Mouse (Mus musculus): ENCODE data around the gene Kcnh4. TPM values are rescaled to one million over a fixed set of nuclear protein-coding genes. Genes with fewer than 3 reads are reported as not detected.
"Not testable (repeated sequence)": the region's sequence is repeated elsewhere in the genome, so short reads cannot be mapped to it uniquely, and the experiment has no call there.

Kcnh4 gene
- polyA plus RNA-seq, 1 experiment from 2014 or later, result 0.12 TPM

DNA sequence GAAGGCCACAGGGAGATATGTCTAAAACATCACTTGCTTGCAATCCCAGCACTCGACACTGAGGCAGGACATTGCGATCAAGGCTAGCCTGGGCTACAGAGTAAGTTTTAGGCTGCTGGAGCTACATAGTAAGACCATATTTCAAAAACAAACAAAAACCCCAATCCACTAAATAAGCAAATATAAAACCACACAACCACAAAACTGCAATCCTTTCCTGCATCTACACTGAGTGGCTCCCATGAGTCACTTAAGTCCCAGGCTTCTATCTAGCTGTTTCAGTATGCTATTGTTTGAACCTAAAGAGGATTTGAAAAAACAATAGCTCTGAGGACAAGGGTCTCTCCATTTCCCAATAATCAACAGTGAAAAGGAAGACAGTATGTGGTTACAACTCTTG, 35.6 kb upstream of the Kcnh4 start:
- no peak for ATAC-seq
- 92% methylated on average over 2 of the region's 2 CpGs for WGBS
- H3K9me3 ChIP-seq (ENCODE audit: control insufficient read depth), result no peaks in the 10 kb centered on the region
- H3K4me3 ChIP-seq (ENCODE audit: low read depth, low read length), result no peak overlapping the region
- H3K4me1 ChIP-seq (replicated peaks; ENCODE audit: control insufficient read depth, insufficient read depth, low read length), result no peaks in the 10 kb centered on the region
- peaks cover 41% of the 10 kb centered on the region for H3K36me3 ChIP-seq (ENCODE audit: control insufficient read depth, insufficient read depth)
- no peaks in the 10 kb centered on the region for H3K27me3 ChIP-seq (replicated peaks; ENCODE audit: control insufficient read depth, insufficient read depth, low read length)
- no peak for TF ChIP-seq CTCF (IDR thresholded peaks at IDR 0.05; ENCODE audit: low read depth)
- no peak overlapping the region for H3K9ac ChIP-seq (ENCODE audit: low read depth, low read length)
- H3K4me2 ChIP-seq (replicated peaks; ENCODE audit: low read depth), result no peak overlapping the region
- no peak overlapping the region for H3K27ac ChIP-seq (ENCODE audit: low read depth, low read length)

DNA sequence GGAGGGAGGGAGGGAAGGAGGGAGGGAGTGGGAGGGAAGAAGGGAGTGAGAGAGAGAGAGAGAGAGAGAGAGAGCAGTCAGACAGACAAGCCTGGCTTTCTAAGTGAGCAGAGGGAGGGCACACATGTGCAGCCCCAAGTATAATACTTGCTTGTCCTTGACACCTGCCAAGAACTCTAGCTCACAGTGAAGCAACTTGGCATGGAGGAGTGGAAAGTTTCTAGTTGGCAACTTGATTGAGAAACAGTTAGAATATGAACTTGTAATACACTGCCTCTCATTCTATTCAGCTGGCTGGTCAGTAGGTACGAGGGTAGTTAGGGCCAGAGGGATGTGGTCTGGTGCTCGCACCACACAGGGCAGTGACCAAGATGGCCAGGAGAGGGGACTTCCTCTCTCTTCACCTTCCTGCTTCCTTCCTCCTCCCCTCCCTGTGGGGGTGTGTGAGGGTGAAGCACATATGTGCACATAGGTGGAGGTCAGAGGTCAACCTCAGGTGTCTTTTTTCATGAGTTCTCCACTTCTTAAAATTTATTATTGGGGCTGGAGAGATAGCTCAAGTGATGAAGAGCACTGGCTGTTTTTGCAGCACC, 31.8 kb upstream of the Kcnh4 start:
- Histone ChIP-seq H3K27me3 (replicated peaks; ENCODE audit: control insufficient read depth, insufficient read depth, low read length) (no peaks in the 10 kb centered on the region), H3K4me3 (ENCODE audit: low read depth, low read length) (no peak overlapping the region), H3K36me3 (ENCODE audit: control insufficient read depth, insufficient read depth) (peaks cover 56% of the 10 kb centered on the region), H3K9ac (ENCODE audit: low read depth, low read length) (no peak overlapping the region), H3K4me2 (replicated peaks; ENCODE audit: low read depth) (no peak overlapping the region), H3K27ac (ENCODE audit: low read depth, low read length) (no peak overlapping the region), H3K9me3 (ENCODE audit: control insufficient read depth) (no peaks in the 10 kb centered on the region), H3K4me1 (replicated peaks; ENCODE audit: control insufficient read depth, insufficient read depth, low read length) (no peaks in the 10 kb centered on the region)
- 83% methylated on average over 2 of the region's 2 CpGs for WGBS
- ATAC-seq, result no peak
- TF ChIP-seq CTCF (IDR thresholded peaks at IDR 0.05; ENCODE audit: low read depth), result no peak

DNA sequence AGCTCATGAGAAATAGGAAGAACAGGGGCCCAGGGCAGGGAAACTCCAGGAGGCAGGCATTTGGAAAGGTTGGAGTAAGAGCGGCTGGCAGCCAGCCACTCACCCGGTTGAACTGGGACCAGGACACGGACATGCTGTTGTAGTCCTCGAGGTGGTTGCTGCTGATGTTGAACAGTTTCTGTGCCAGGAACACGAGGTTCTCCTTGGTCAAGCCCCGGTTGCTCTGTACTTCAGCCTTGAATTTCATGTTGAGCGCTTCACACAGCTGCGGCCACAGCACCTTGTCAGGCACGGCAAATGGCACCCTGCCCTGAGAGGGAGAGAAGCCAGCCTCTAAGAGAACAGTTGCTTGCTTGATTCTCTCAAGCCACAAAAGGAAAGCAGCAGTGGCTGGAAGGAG, 30.9 kb upstream of the Kcnh4 start:
- H3K27me3 ChIP-seq (replicated peaks; ENCODE audit: control insufficient read depth, insufficient read depth, low read length); H3K4me2 ChIP-seq (replicated peaks; ENCODE audit: low read depth); ATAC-seq: not testable (repeated sequence)

DNA sequence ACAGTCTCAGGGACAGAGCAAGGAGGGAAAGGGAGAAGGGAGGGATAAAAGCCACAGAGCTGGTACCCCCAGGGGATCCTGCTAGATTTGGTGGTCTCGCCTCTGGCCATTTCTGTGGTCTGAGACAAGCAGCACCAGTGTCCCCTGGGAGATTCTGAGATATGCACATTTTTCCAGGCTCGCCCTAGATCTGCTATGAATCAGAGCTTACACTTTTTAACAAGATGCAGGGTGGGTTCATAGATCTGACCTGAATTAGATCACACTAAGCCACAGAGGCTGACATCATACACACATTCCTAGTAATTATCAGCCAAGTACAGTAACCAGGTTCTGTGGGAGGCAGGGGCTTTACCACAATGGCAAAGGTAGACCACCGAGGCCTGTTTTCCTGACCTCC, 30.0 kb upstream of the Kcnh4 start:
- no peak overlapping the region for H3K9ac ChIP-seq (ENCODE audit: low read depth, low read length)
- no peak for TF ChIP-seq CTCF (IDR thresholded peaks at IDR 0.05; ENCODE audit: low read depth)
- ATAC-seq, result no peak
- no peaks in the 10 kb centered on the region for H3K27me3 ChIP-seq (replicated peaks; ENCODE audit: control insufficient read depth, insufficient read depth, low read length)
- H3K36me3 ChIP-seq (ENCODE audit: control insufficient read depth, insufficient read depth), result peaks cover 60% of the 10 kb centered on the region
- no peak overlapping the region for H3K4me3 ChIP-seq (ENCODE audit: low read depth, low read length)
- 93% methylated on average over 3 of the region's 3 CpGs for WGBS
- H3K27ac ChIP-seq (ENCODE audit: low read depth, low read length), result no peak overlapping the region
- no peak overlapping the region for H3K4me2 ChIP-seq (replicated peaks; ENCODE audit: low read depth)
- H3K9me3 ChIP-seq (ENCODE audit: control insufficient read depth), result no peaks in the 10 kb centered on the region
- no peaks in the 10 kb centered on the region for H3K4me1 ChIP-seq (replicated peaks; ENCODE audit: control insufficient read depth, insufficient read depth, low read length)

More for the DNA sequence above, 30.9 kb upstream of the Kcnh4 start:
- not testable (repeated sequence) for H3K27ac ChIP-seq (ENCODE audit: low read depth, low read length); H3K9me3 ChIP-seq (ENCODE audit: control insufficient read depth); H3K4me1 ChIP-seq (replicated peaks; ENCODE audit: control insufficient read depth, insufficient read depth, low read length); H3K9ac ChIP-seq (ENCODE audit: low read depth, low read length); H3K4me3 ChIP-seq (ENCODE audit: low read depth, low read length)
- H3K36me3 ChIP-seq (ENCODE audit: control insufficient read depth, insufficient read depth), result peaks cover 53% of the 10 kb centered on the region
- WGBS, result 87% methylated on average over 9 of the region's 9 CpGs

DNA sequence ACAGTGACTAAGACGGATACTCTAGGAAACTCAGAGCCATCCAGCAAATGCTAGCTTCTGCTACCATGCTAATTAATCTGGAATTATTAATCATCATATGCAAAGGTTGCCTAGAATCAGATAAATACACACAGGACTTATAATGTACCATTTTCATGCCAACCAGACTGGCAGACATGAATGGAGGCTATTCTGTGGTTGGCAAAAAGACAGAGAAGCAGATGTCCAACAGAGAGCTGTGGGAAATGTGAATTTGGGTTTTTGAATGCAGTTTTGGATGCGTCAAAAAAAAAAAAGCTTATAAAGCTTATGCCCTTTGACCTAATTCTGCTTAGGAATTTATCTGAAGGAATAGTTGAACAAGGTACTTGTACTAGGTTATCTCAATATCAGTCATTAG, 26.0 kb upstream of the Kcnh4 start:
- H3K9me3 ChIP-seq (ENCODE audit: control insufficient read depth), result no peaks in the 10 kb centered on the region
- H3K27ac ChIP-seq (ENCODE audit: low read depth, low read length), result no peak overlapping the region
- H3K36me3 ChIP-seq (ENCODE audit: control insufficient read depth, insufficient read depth), result peaks cover 76% of the 10 kb centered on the region
- H3K4me2 ChIP-seq (replicated peaks; ENCODE audit: low read depth), result no peak overlapping the region
- no peaks in the 10 kb centered on the region for H3K4me1 ChIP-seq (replicated peaks; ENCODE audit: control insufficient read depth, insufficient read depth, low read length)
- 85% methylated on average over 2 of the region's 2 CpGs for WGBS
- TF ChIP-seq CTCF (IDR thresholded peaks at IDR 0.05; ENCODE audit: low read depth), result no peak
- no peaks in the 10 kb centered on the region for H3K27me3 ChIP-seq (replicated peaks; ENCODE audit: control insufficient read depth, insufficient read depth, low read length)
- H3K4me3 ChIP-seq (ENCODE audit: low read depth, low read length), result no peak overlapping the region
- no peak for ATAC-seq
- no peak overlapping the region for H3K9ac ChIP-seq (ENCODE audit: low read depth, low read length)

DNA sequence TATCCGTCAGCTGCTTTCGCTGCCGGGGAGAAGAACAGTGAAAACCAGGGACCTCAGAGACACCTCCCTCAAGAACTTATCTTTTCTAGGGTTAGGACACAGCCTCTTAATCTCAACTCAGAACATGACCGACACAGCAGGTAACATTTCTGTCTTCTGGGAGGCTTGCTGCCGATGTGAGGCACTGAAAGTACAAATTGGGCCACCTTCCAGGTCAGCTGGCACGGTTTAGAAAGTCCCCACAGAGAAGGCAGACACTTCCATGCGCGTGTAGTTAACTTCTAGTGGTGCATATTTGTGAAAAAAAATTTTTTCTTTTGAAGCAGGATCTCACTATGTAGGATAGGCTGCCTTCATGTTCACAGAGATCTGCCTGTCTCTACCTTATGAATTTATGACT, 24.5 kb upstream of the Kcnh4 start:
- Histone ChIP-seq H3K4me2 (replicated peaks; ENCODE audit: low read depth) (no peak overlapping the region), H3K27me3 (replicated peaks; ENCODE audit: control insufficient read depth, insufficient read depth, low read length) (no peaks in the 10 kb centered on the region), H3K27ac (ENCODE audit: low read depth, low read length) (no peak overlapping the region), H3K9ac (ENCODE audit: low read depth, low read length) (no peak overlapping the region), H3K4me1 (replicated peaks; ENCODE audit: control insufficient read depth, insufficient read depth, low read length) (no peaks in the 10 kb centered on the region), H3K4me3 (ENCODE audit: low read depth, low read length) (no peak overlapping the region), H3K36me3 (ENCODE audit: control insufficient read depth, insufficient read depth) (peaks cover 73% of the 10 kb centered on the region), H3K9me3 (ENCODE audit: control insufficient read depth) (no peaks in the 10 kb centered on the region)
- TF ChIP-seq CTCF (IDR thresholded peaks at IDR 0.05; ENCODE audit: low read depth), result no peak
- no peak for ATAC-seq
- WGBS, result 91% methylated on average over 8 of the region's 8 CpGs

DNA sequence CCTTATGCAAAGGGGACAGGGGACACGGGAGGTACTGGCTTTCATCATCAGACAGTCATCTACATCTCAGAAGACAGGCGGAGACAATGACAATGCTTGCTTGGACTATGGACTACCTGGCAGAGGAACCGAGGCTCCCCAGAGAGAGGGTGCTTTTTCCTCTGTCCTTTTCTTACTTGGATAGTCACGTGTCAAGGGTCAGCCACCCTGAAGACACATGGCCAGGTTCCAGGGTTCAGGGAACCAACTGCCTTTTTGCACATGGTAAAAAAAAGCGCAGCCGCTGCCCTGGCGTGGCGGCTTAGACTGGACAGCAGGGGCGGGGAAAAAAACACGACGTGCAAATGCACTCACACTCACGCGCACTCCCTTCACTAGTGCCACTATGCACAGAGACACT, 22.8 kb upstream of the Kcnh4 start:
- Histone ChIP-seq H3K4me1 (replicated peaks; ENCODE audit: control insufficient read depth, insufficient read depth, low read length) (no peaks in the 10 kb centered on the region), H3K27me3 (replicated peaks; ENCODE audit: control insufficient read depth, insufficient read depth, low read length) (no peaks in the 10 kb centered on the region), H3K27ac (ENCODE audit: low read depth, low read length) (no peak overlapping the region), H3K4me2 (replicated peaks; ENCODE audit: low read depth) (no peak overlapping the region), H3K4me3 (ENCODE audit: low read depth, low read length) (no peak overlapping the region), H3K9me3 (ENCODE audit: control insufficient read depth) (no peaks in the 10 kb centered on the region), H3K36me3 (ENCODE audit: control insufficient read depth, insufficient read depth) (peaks cover 62% of the 10 kb centered on the region), H3K9ac (ENCODE audit: low read depth, low read length) (no peak overlapping the region)
- 81% methylated on average over 13 of the region's 13 CpGs for WGBS
- TF ChIP-seq CTCF (IDR thresholded peaks at IDR 0.05; ENCODE audit: low read depth), result no peak
- no peak for ATAC-seq

Measured in intestine, postnatal 0 days (tissue).